Mouse (Mus musculus): ENCODE results near the gene Epha4. TPM values are rescaled to one million over a fixed set of nuclear protein-coding genes. Genes with fewer than 3 reads are reported as not detected.

Gene Epha4
- polyA plus RNA-seq, 1 experiment = 8.5 TPM

- H3K27ac ChIP-seq (ENCODE audit: insufficient read depth, low read length) = no peak overlapping the region
- TF ChIP-seq POLR2A (IDR thresholded peaks at IDR 0.05; ENCODE audit: insufficient read depth, low read length) (no peak), CTCF (IDR thresholded peaks at IDR 0.05; ENCODE audit: low read depth, low read length) (no peak), EP300 (IDR thresholded peaks at IDR 0.05; ENCODE audit: insufficient read depth, low read depth, low read length) (no peak)
- H3K27me3 ChIP-seq (ENCODE audit: control insufficient read depth, insufficient read depth, low read length, poor library complexity, severe bottlenecking) = no peaks in the 10 kb centered on the region
- H3K4me3 ChIP-seq (ENCODE audit: low read depth, low read length) = no peak overlapping the region
- H3K4me1 ChIP-seq (ENCODE audit: control insufficient read depth, insufficient read depth, low read length) = no peaks in the 10 kb centered on the region
- no peak overlapping the region for H3K9ac ChIP-seq (ENCODE audit: low read depth, poor library complexity, severe bottlenecking)
- no peaks in the 10 kb centered on the region for H3K9me3 ChIP-seq (replicated peaks; ENCODE audit: control insufficient read depth, insufficient read depth, low read length, poor library complexity, severe bottlenecking)
- no peaks in the 10 kb centered on the region for H3K36me3 ChIP-seq (ENCODE audit: control insufficient read depth, insufficient read depth, low read length, poor library complexity, severe bottlenecking)
Measured at GRCm38 (mm10) chr1:77539945-77540344, 25.1 kb upstream of the Epha4 start.

DNA sequence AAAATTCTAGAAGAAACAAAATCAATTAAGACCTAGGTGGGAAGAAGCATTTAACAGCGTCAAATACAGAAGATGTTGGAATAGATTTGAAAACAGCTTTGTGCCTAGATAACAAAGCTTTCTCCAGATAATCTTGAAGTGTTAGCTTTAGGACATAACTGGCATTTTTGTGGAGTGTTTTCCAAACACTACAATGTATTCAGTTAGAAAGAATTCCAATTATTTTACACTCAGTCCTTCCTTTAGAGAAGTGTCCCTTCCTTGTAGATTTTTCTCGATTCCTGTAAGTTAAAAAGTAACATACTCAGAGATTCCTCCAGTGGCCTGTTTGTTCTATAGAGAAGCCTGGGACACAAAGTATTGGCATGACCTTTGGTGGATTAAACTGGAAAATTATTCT is 23.7 kb upstream of the Epha4 start:
- Histone ChIP-seq H3K36me3 (ENCODE audit: control insufficient read depth, insufficient read depth, low read length, poor library complexity, severe bottlenecking) (no peaks in the 10 kb centered on the region), H3K27ac (ENCODE audit: insufficient read depth, low read length) (no peak overlapping the region), H3K9ac (ENCODE audit: low read depth, poor library complexity, severe bottlenecking) (no peak overlapping the region), H3K27me3 (ENCODE audit: control insufficient read depth, insufficient read depth, low read length, poor library complexity, severe bottlenecking) (no peaks in the 10 kb centered on the region), H3K4me1 (ENCODE audit: control insufficient read depth, insufficient read depth, low read length) (no peaks in the 10 kb centered on the region), H3K4me3 (ENCODE audit: low read depth, low read length) (no peak overlapping the region), H3K9me3 (replicated peaks; ENCODE audit: control insufficient read depth, insufficient read depth, low read length, poor library complexity, severe bottlenecking) (no peaks in the 10 kb centered on the region)
- no peak for TF ChIP-seq CTCF (IDR thresholded peaks at IDR 0.05; ENCODE audit: low read depth, low read length)
- no peak for TF ChIP-seq POLR2A (IDR thresholded peaks at IDR 0.05; ENCODE audit: insufficient read depth, low read length)
- no peak for TF ChIP-seq EP300 (IDR thresholded peaks at IDR 0.05; ENCODE audit: insufficient read depth, low read depth, low read length)

DNA sequence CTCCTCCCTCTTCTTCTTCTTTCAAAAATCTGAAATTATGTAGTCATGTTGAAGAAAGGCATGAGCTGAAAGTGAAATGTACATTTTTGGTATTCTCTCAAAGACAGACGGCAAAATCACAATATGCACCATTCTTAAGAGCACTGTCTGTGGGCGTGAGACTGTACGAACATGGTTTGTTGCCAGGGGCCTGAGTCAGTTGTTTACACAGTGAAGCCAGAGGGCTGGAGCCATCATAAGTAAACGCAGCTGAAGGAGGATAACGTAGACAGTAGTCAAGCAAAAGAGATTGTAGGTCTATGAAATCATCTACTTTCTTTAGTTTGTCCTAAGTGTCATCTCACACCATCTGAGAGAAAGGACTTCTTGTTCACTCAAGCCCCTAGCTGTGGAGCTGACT is 21.0 kb upstream of the Epha4 start:
- TF ChIP-seq EP300 (IDR thresholded peaks at IDR 0.05; ENCODE audit: insufficient read depth, low read depth, low read length) (no peak), CTCF (IDR thresholded peaks at IDR 0.05; ENCODE audit: low read depth, low read length) (no peak), POLR2A (IDR thresholded peaks at IDR 0.05; ENCODE audit: insufficient read depth, low read length) (no peak)
- H3K27me3 ChIP-seq (ENCODE audit: control insufficient read depth, insufficient read depth, low read length, poor library complexity, severe bottlenecking) = no peaks in the 10 kb centered on the region
- H3K9ac ChIP-seq (ENCODE audit: low read depth, poor library complexity, severe bottlenecking) = no peak overlapping the region
- H3K4me3 ChIP-seq (ENCODE audit: low read depth, low read length) = no peak overlapping the region
- H3K36me3 ChIP-seq (ENCODE audit: control insufficient read depth, insufficient read depth, low read length, poor library complexity, severe bottlenecking) = no peaks in the 10 kb centered on the region
- no peaks in the 10 kb centered on the region for H3K9me3 ChIP-seq (replicated peaks; ENCODE audit: control insufficient read depth, insufficient read depth, low read length, poor library complexity, severe bottlenecking)
- no peaks in the 10 kb centered on the region for H3K4me1 ChIP-seq (ENCODE audit: control insufficient read depth, insufficient read depth, low read length)
- H3K27ac ChIP-seq (ENCODE audit: insufficient read depth, low read length) = no peak overlapping the region

- Histone ChIP-seq H3K9me3 (replicated peaks; ENCODE audit: control insufficient read depth, insufficient read depth, low read length, poor library complexity, severe bottlenecking) (no peaks in the 10 kb centered on the region), H3K27me3 (ENCODE audit: control insufficient read depth, insufficient read depth, low read length, poor library complexity, severe bottlenecking) (no peaks in the 10 kb centered on the region), H3K9ac (ENCODE audit: low read depth, poor library complexity, severe bottlenecking) (no peak overlapping the region), H3K4me3 (ENCODE audit: low read depth, low read length) (no peak overlapping the region), H3K27ac (ENCODE audit: insufficient read depth, low read length) (no peak overlapping the region), H3K36me3 (ENCODE audit: control insufficient read depth, insufficient read depth, low read length, poor library complexity, severe bottlenecking) (no peaks in the 10 kb centered on the region), H3K4me1 (ENCODE audit: control insufficient read depth, insufficient read depth, low read length) (no peaks in the 10 kb centered on the region)
- TF ChIP-seq CTCF (IDR thresholded peaks at IDR 0.05; ENCODE audit: low read depth, low read length) (no peak), EP300 (IDR thresholded peaks at IDR 0.05; ENCODE audit: insufficient read depth, low read depth, low read length) (no peak), POLR2A (IDR thresholded peaks at IDR 0.05; ENCODE audit: insufficient read depth, low read length) (no peak)
Measured at GRCm38 (mm10) chr1:77532576-77533183, 17.8 kb upstream of the Epha4 start.

- no peaks in the 10 kb centered on the region for H3K9me3 ChIP-seq (replicated peaks; ENCODE audit: control insufficient read depth, insufficient read depth, low read length, poor library complexity, severe bottlenecking)
Measured at GRCm38 (mm10) chr1:77531934-77532575, 17.2 kb upstream of the Epha4 start.

GRCm38 (mm10) chr1:77525082-77525481 is 10.2 kb upstream of the Epha4 start:
- Histone ChIP-seq H3K9ac (ENCODE audit: low read depth, poor library complexity, severe bottlenecking) (no peak overlapping the region), H3K4me3 (ENCODE audit: low read depth, low read length) (no peak overlapping the region), H3K9me3 (replicated peaks; ENCODE audit: control insufficient read depth, insufficient read depth, low read length, poor library complexity, severe bottlenecking) (no peaks in the 10 kb centered on the region), H3K4me1 (ENCODE audit: control insufficient read depth, insufficient read depth, low read length) (no peaks in the 10 kb centered on the region), H3K27me3 (ENCODE audit: control insufficient read depth, insufficient read depth, low read length, poor library complexity, severe bottlenecking) (no peaks in the 10 kb centered on the region), H3K36me3 (ENCODE audit: control insufficient read depth, insufficient read depth, low read length, poor library complexity, severe bottlenecking) (no peaks in the 10 kb centered on the region), H3K27ac (ENCODE audit: insufficient read depth, low read length) (no peak overlapping the region)
- TF ChIP-seq POLR2A (IDR thresholded peaks at IDR 0.05; ENCODE audit: insufficient read depth, low read length) (no peak), CTCF (IDR thresholded peaks at IDR 0.05; ENCODE audit: low read depth, low read length) (no peak), EP300 (IDR thresholded peaks at IDR 0.05; ENCODE audit: insufficient read depth, low read depth, low read length) (no peak)

More at GRCm38 (mm10) chr1:77531934-77532575, 17.2 kb upstream of the Epha4 start:
- no peaks in the 10 kb centered on the region for H3K36me3 ChIP-seq (ENCODE audit: control insufficient read depth, insufficient read depth, low read length, poor library complexity, severe bottlenecking)
- H3K4me1 ChIP-seq (ENCODE audit: control insufficient read depth, insufficient read depth, low read length) = no peaks in the 10 kb centered on the region
- no peaks in the 10 kb centered on the region for H3K27me3 ChIP-seq (ENCODE audit: control insufficient read depth, insufficient read depth, low read length, poor library complexity, severe bottlenecking)
- H3K4me3 ChIP-seq (ENCODE audit: low read depth, low read length) = no peak overlapping the region
- no peak overlapping the region for H3K9ac ChIP-seq (ENCODE audit: low read depth, poor library complexity, severe bottlenecking)
- TF ChIP-seq EP300 (IDR thresholded peaks at IDR 0.05; ENCODE audit: insufficient read depth, low read depth, low read length) (no peak), CTCF (IDR thresholded peaks at IDR 0.05; ENCODE audit: low read depth, low read length) (no peak), POLR2A (IDR thresholded peaks at IDR 0.05; ENCODE audit: insufficient read depth, low read length) (no peak)
- H3K27ac ChIP-seq (ENCODE audit: insufficient read depth, low read length) = no peak overlapping the region
